Mouse (Mus musculus) midbrain, postnatal 0 days (tissue): ENCODE measurements around the gene Poln. TPM values are rescaled to one million over a fixed set of nuclear protein-coding genes. Genes with fewer than 3 reads are reported as not detected.
A peak's percentile ranks its signal among the peaks of the same experiment; 100 is the strongest.

Experiments used
- ATAC-seq: fragments of 200-750 bp; cut with Nextera tagmentation; 2 replicates; pipeline ENCODE4 v1.8.0; 2017; ENCODE audit warnings: moderate number of reproducible peaks, mild to moderate bottlenecking, moderate TSS enrichment, moderate library complexity; ENCODE audit not compliant: low FRiP score
- DNase-seq: peaks from one replicate; pipeline ENCODE4 v3.0.0-alpha.2; 2015; ENCODE audit warnings: low spot score
- H3K27ac ChIP-seq: fragments of 300-500 bp; sonication (generic); 2 replicates; pipeline ENCODE4 v1.5.1; 2014; ENCODE audit warnings: low read depth, mild to moderate bottlenecking, low read length, mixed read lengths
- H3K27me3 ChIP-seq: fragments of 300-500 bp; sonication (generic); 2 replicates; pipeline ENCODE4 v1.6.1; 2014; ENCODE audit warnings: low read length, control low read depth, mixed read lengths; ENCODE audit not compliant: insufficient read depth
- H3K36me3 ChIP-seq: fragments of 300-500 bp; sonication (generic); 2 replicates; pipeline ENCODE4 v1.6.1; 2014; ENCODE audit warnings: low read length, control low read depth, mixed read lengths; ENCODE audit not compliant: insufficient read depth
- H3K4me1 ChIP-seq: fragments of 300-500 bp; sonication (generic); 2 replicates; pipeline ENCODE4 v1.6.1; 2014; ENCODE audit warnings: mild to moderate bottlenecking, control low read depth, antibody characterized with exemption, low read length, mixed read lengths; ENCODE audit not compliant: insufficient read depth
- H3K4me2 ChIP-seq: fragments of 300-500 bp; sonication (generic); 2 replicates; pipeline ENCODE4 v1.6.1; 2014; ENCODE audit warnings: low read depth, mild to moderate bottlenecking, low read length, mixed read lengths; ENCODE audit not compliant: poor library complexity, severe bottlenecking
- H3K4me3 ChIP-seq: fragments of 300-500 bp; sonication (generic); 2 replicates; pipeline ENCODE4 v1.5.1; 2014; ENCODE audit warnings: low read depth, mild to moderate bottlenecking, low read length, moderate library complexity
- H3K9ac ChIP-seq: fragments of 300-500 bp; sonication (generic); replicated peaks from 2 replicates; pipeline ENCODE4 v1.6.1; 2014; ENCODE audit warnings: mild to moderate bottlenecking, low read length, moderate library complexity, mixed read lengths; ENCODE audit not compliant: poor library complexity, severe bottlenecking
- H3K9me3 ChIP-seq: fragments of 300-500 bp; sonication (generic); 2 replicates; pipeline ENCODE4 v1.6.1; 2016; ENCODE audit warnings: low read length, control low read depth
- CTCF ChIP-seq: IDR thresholded peaks from 2 replicates; pipeline ENCODE4 v1.5.1; 2016; ENCODE audit warnings: antibody characterized with exemption, mild to moderate bottlenecking
- WGBS: fragments of 180-500 bp; shearing (Covaris S2); extraction: QIAGEN DNeasy Blood & Tissue Kit; methylation state at CpG from one replicate; pipeline ENCODE4 v1.1.7; 2014; 5-methylcytosine and 5-hydroxymethylcytosine counted together
- polyA plus RNA-seq: library from polyadenylated mRNA; unstranded; fragments of >200 nt; fragmentation: Nextera tagmentation; extraction: Ambion mirVana; gene quantifications from 2 replicates; pipeline ENCODE4 v1.2.1, GENCODE M21; 2015
- total RNA-seq: library from RNA; depleted of rRNA; stranded (reverse); fragments of >200 nt; gene quantifications from 2 replicates; pipeline ENCODE4 v1.2.3, GENCODE M21; 2014

Poln gene
- total and polyA plus RNA-seq, 2 experiments from 2014 or later = 0.05 to 0.67 TPM

DNA sequence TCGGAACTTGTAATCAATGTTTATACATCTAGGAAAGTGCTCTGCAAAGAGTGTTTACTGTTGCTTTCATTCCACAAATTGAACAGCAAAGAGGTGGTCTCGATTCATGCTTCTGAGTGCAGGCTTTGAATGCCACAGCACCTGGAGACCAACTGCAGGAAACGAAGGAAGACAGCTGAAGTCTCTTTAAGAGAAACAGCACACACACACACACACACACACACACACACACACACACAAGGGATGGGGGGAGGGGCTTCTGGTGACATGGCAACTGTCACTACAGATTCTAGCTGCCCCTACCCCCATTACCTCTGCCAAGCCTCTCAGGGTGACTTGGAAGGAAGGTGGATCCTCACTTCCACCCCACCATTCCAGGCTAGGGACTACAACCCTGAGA, 38.3 kb upstream of the Poln start:
- DNase-seq (no peak), ATAC-seq (no peak)
- Histone ChIP-seq H3K27ac (no peak overlapping the region), H3K4me2 (no peak overlapping the region), H3K4me1 (no peaks in the 10 kb centered on the region), H3K27me3 (no peaks in the 10 kb centered on the region), H3K9ac (no peak overlapping the region), H3K36me3 (no peaks in the 10 kb centered on the region), H3K4me3 (no peak overlapping the region), H3K9me3 (no peaks in the 10 kb centered on the region)
- 65% methylated on average over 3 of the region's 3 CpGs for WGBS
- TF ChIP-seq CTCF = no peak

DNA sequence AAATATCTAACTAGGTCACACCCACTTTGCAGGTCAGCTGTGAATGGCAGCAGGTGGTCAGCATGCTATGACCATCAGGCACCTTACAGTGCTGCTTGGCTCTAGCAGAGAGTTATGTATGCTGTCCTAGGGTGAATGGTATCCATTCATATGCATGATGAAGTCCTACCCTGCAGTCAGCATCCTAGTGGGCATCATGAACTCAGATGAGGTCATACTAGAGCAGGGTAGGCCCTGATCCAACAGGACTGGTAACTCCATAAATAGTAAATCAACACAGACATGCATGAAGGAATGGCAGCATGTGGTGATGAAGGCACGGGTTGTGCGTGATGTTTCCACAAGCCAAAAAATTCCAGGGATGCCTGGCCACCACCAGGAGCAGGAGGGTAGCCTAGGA, 36.5 kb upstream of the Poln start:
- TF ChIP-seq CTCF = no peak
- H3K4me1 ChIP-seq = no peaks in the 10 kb centered on the region
- DNase-seq (no peak), ATAC-seq (no peak)
- no peak overlapping the region for H3K27ac ChIP-seq
- H3K9me3 ChIP-seq = no peaks in the 10 kb centered on the region
- WGBS = 80% methylated on average over 2 of the region's 2 CpGs
- no peaks in the 10 kb centered on the region for H3K27me3 ChIP-seq
- H3K4me2 ChIP-seq = no peak overlapping the region
- H3K36me3 ChIP-seq = no peaks in the 10 kb centered on the region
- no peak overlapping the region for H3K4me3 ChIP-seq
- no peak overlapping the region for H3K9ac ChIP-seq

DNA sequence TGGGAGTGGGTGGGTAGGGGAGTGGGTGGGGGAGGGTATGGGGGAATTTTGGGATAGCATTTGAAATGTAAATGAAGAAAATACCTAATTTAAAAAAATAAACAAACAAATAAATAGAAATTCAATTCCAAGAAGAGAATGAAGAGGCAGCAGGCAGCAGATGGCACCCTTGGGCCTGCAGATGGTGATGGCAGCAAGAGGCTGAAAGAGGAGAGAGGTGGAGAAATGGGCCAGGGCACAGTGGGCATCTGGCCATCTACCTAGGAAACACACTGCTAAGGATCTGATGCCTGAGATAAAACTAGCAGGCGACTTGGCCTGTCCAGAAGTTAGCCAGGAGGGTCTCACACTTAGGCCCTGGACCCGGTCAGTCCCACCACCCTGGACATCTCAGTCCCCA, 35.7 kb upstream of the Poln start:
- peak; percentile 52 for TF ChIP-seq CTCF
- WGBS = 77% methylated on average over 2 of the region's 2 CpGs
- no peaks in the 10 kb centered on the region for H3K9me3 ChIP-seq
- no peak overlapping the region for H3K4me2 ChIP-seq
- no peaks in the 10 kb centered on the region for H3K4me1 ChIP-seq
- H3K36me3 ChIP-seq = no peaks in the 10 kb centered on the region
- H3K27ac ChIP-seq = no peak overlapping the region
- no peak overlapping the region for H3K4me3 ChIP-seq
- H3K27me3 ChIP-seq = no peaks in the 10 kb centered on the region
- DNase-seq (peak; percentile 15), ATAC-seq (no peak)
- H3K9ac ChIP-seq = no peak overlapping the region

DNA sequence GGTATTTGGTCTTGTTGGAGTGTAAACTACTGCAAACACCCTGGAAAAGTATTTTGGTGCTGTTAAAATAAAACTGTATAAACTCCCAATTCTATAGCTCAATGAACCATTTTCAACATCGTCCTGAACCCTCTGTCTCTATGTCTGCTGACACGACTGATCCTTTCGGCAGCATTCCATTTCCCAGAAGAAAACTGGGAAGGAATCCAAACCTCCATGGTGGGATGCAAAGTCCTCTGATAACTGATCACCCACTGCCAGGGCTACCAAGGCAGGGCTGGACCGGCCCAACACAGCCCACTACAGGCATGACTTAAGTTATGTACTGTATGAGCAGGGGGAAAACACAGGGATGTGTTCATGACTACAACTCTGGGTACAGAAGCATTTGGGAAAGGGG, 32.8 kb upstream of the Poln start:
- Histone ChIP-seq H3K4me1 (no peaks in the 10 kb centered on the region), H3K4me3 (no peak overlapping the region), H3K36me3 (peaks cover 11% of the 10 kb centered on the region; the same call in 1 of the 2 replicates), H3K9me3 (no peaks in the 10 kb centered on the region), H3K9ac (no peak overlapping the region), H3K27ac (no peak overlapping the region), H3K4me2 (no peak overlapping the region), H3K27me3 (no peaks in the 10 kb centered on the region)
- TF ChIP-seq CTCF = no peak
- 82% methylated on average over 4 of the region's 4 CpGs for WGBS
- DNase-seq = no peak
- ATAC-seq = no peak

DNA sequence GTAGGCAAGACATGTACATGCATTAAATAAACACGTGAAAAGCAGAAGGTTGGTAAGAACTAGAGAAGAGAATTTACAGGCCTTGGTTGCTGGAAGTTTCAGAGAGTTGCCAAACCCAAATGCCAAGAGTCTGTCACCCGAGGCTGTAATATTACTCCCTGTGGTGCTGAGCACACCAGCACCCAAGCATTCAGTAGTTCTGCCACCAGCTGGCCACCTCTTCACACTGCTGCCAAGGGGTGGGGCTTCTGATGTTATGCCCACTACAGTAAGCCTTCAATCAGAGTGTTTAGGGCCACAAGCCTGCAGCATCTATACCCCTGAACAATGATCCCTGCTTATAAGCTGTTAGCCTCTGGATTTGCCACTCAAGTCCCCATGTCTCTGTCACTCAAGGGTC, 32.1 kb upstream of the Poln start:
- ATAC-seq (no peak), DNase-seq (peak; percentile 15)
- Histone ChIP-seq H3K4me1 (no peaks in the 10 kb centered on the region), H3K27me3 (no peaks in the 10 kb centered on the region), H3K27ac (no peak overlapping the region), H3K9me3 (no peaks in the 10 kb centered on the region), H3K4me3 (no peak overlapping the region), H3K4me2 (no peak overlapping the region), H3K9ac (no peak overlapping the region), H3K36me3 (peaks cover 11% of the 10 kb centered on the region; the same call in 1 of the 2 replicates)
- TF ChIP-seq CTCF = no peak
- 79% methylated on average over 2 of the region's 2 CpGs for WGBS

DNA sequence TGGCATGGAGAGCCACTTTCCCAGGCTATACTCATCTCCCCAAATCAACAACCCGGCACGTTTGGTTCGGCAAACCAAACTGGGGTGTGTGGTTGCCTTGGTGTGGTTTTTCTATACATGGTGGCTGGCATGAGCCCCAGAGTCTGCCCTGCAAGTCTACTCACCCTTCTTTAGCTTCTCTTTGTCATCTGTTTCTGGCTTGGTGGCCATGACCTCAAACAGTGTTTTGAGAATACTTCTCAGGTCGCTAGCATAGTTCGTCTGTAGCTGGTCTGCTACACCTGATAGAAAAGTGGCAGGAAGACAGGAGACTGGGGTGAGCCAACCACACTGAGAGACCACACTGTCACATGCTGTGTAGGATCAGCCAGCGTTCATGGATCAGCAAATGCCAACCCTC, 29.4 kb upstream of the Poln start:
- Histone ChIP-seq H3K4me3 (no peak overlapping the region), H3K36me3 (peaks cover 11% of the 10 kb centered on the region), H3K27me3 (no peaks in the 10 kb centered on the region), H3K4me1 (no peaks in the 10 kb centered on the region), H3K4me2 (no peak overlapping the region), H3K9me3 (no peaks in the 10 kb centered on the region), H3K9ac (no peak overlapping the region), H3K27ac (no peak overlapping the region)
- DNase-seq = no peak
- 86% methylated on average over 6 of the region's 6 CpGs for WGBS
- TF ChIP-seq CTCF = no peak
- ATAC-seq = no peak
